Mouse (Mus musculus) liver, postnatal 0 days (tissue): ENCODE measurements at regions not wholly inside any gene's neighbourhood (a gene's known extent, or its start where the extent isn't known, plus 50 kb on each side); places are given as distances from the start of the nearest gene placed in this dataset.

Experiments
- CTCF ChIP-seq: sonication (generic); IDR thresholded peaks from 2 replicates; pipeline ENCODE4 v1.5.1; 2016; ENCODE audit warnings: antibody characterized with exemption, low read depth
- EP300 ChIP-seq: IDR thresholded peaks from 2 replicates; pipeline ENCODE4 v1.6.1; 2016; ENCODE audit warnings: antibody characterized with exemption, low read depth, mild to moderate bottlenecking

GRCm38 (mm10) chr4:142996406-142996805 lies 216.4 kb downstream of the Prdm2 start:
- TF ChIP-seq CTCF (0 out of 2 replicates have a peak, but pooled peaks have one; percentile 20), EP300 (no peak)
